Mouse (Mus musculus): ENCODE data around the gene Aldh1l1. TPM values are rescaled to one million over a fixed set of nuclear protein-coding genes. Genes with fewer than 3 reads are reported as not detected.

Aldh1l1 gene
- polyA plus RNA-seq, 1 experiment from 2014 or later, result 2.2 TPM

- DNase-seq (ENCODE audit: low spot score) (no peak), ATAC-seq (ENCODE audit: low read depth) (no peak)
- Histone ChIP-seq H3K9ac (ENCODE audit: low read depth, low read length) (no peak overlapping the region), H3K4me2 (ENCODE audit: low read depth, low read length) (no peak overlapping the region), H3K27me3 (replicated peaks; ENCODE audit: control insufficient read depth, insufficient read depth, low read length) (peaks cover 22% of the 10 kb centered on the region), H3K36me3 (ENCODE audit: control insufficient read depth, insufficient read depth, low read length) (no peaks in the 10 kb centered on the region), H3K4me1 (ENCODE audit: control insufficient read depth, insufficient read depth, low read length) (peaks cover 10% of the 10 kb centered on the region), H3K27ac (replicated peaks; ENCODE audit: low read depth, low read length) (no peak overlapping the region), H3K4me3 (ENCODE audit: low read depth, low read length) (no peak overlapping the region), H3K9me3 (ENCODE audit: control insufficient read depth, low read length) (no peaks in the 10 kb centered on the region)
- 50% methylated on average over 2 of the region's 2 CpGs for WGBS
These were observed 25.0 kb upstream of the Aldh1l1 start for GRCm38 (mm10) chr6:90461181-90461580.

- Histone ChIP-seq H3K27me3 (replicated peaks; ENCODE audit: control insufficient read depth, insufficient read depth, low read length) (peaks cover 22% of the 10 kb centered on the region), H3K4me3 (ENCODE audit: low read depth, low read length) (peak overlapping the region; percentile 68), H3K4me2 (ENCODE audit: low read depth, low read length) (peak overlapping the region; percentile 100), H3K9ac (ENCODE audit: low read depth, low read length) (peak overlapping the region; percentile 71; the same call in 1 of the 2 replicates), H3K27ac (replicated peaks; ENCODE audit: low read depth, low read length) (no peak overlapping the region), H3K4me1 (ENCODE audit: control insufficient read depth, insufficient read depth, low read length) (peaks cover 10% of the 10 kb centered on the region), H3K36me3 (ENCODE audit: control insufficient read depth, insufficient read depth, low read length) (no peaks in the 10 kb centered on the region), H3K9me3 (ENCODE audit: control insufficient read depth, low read length) (no peaks in the 10 kb centered on the region)
- ATAC-seq (ENCODE audit: low read depth), result no peak
- WGBS, result 14% methylated on average over 12 of the region's 12 CpGs
- DNase-seq (ENCODE audit: low spot score), result no peak
These were observed 24.5 kb upstream of the Aldh1l1 start for GRCm38 (mm10) chr6:90461771-90462170.

- H3K27ac ChIP-seq (replicated peaks; ENCODE audit: low read depth, low read length), result no peak within 1 kb of the TSS
- H3K9me3 ChIP-seq (ENCODE audit: control insufficient read depth, low read length), result no peaks in the 10 kb centered on the region
- H3K27me3 ChIP-seq (replicated peaks; ENCODE audit: control insufficient read depth, insufficient read depth, low read length), result peaks cover 22% of the 10 kb centered on the region
- DNase-seq (ENCODE audit: low spot score) (peak; percentile 84), ATAC-seq (ENCODE audit: low read depth) (peak; percentile 82)
- H3K4me1 ChIP-seq (ENCODE audit: control insufficient read depth, insufficient read depth, low read length), result peaks cover 10% of the 10 kb centered on the region
- 1% methylated on average over 22 of the region's 70 CpGs for WGBS
- H3K36me3 ChIP-seq (ENCODE audit: control insufficient read depth, insufficient read depth, low read length), result no peaks in the 10 kb centered on the region
- H3K4me3 ChIP-seq (ENCODE audit: low read depth, low read length), result peak within 1 kb of the TSS; percentile 68
- peak within 1 kb of the TSS; percentile 71 for H3K9ac ChIP-seq (ENCODE audit: low read depth, low read length)
- H3K4me2 ChIP-seq (ENCODE audit: low read depth, low read length), result peak within 1 kb of the TSS; percentile 100
These were observed 24.0 kb upstream of the Aldh1l1 start, which contains the start of gene Klf15 for GRCm38 (mm10) chr6:90462181-90462706. TSS of gene Klf15 (plus strand) at chr6:90462576.

GRCm38 (mm10) chr6:90462841-90463227, 23.4 kb upstream of the Aldh1l1 start:
- Histone ChIP-seq H3K4me3 (ENCODE audit: low read depth, low read length) (peak overlapping the region; percentile 68), H3K27ac (replicated peaks; ENCODE audit: low read depth, low read length) (no peak overlapping the region), H3K27me3 (replicated peaks; ENCODE audit: control insufficient read depth, insufficient read depth, low read length) (peaks cover 22% of the 10 kb centered on the region), H3K4me2 (ENCODE audit: low read depth, low read length) (peak overlapping the region; percentile 100), H3K9ac (ENCODE audit: low read depth, low read length) (peak overlapping the region; percentile 71), H3K4me1 (ENCODE audit: control insufficient read depth, insufficient read depth, low read length) (peaks cover 10% of the 10 kb centered on the region), H3K9me3 (ENCODE audit: control insufficient read depth, low read length) (no peaks in the 10 kb centered on the region), H3K36me3 (ENCODE audit: control insufficient read depth, insufficient read depth, low read length) (no peaks in the 10 kb centered on the region)
- under 1% methylated on average over 24 of the region's 38 CpGs for WGBS
- ATAC-seq (ENCODE audit: low read depth) (no peak), DNase-seq (ENCODE audit: low spot score) (no peak)

- H3K27ac ChIP-seq (replicated peaks; ENCODE audit: low read depth, low read length), result no peak overlapping the region
- no peaks in the 10 kb centered on the region for H3K36me3 ChIP-seq (ENCODE audit: control insufficient read depth, insufficient read depth, low read length)
- peaks cover 10% of the 10 kb centered on the region for H3K4me1 ChIP-seq (ENCODE audit: control insufficient read depth, insufficient read depth, low read length)
- DNase-seq (ENCODE audit: low spot score) (peak; percentile 74), ATAC-seq (ENCODE audit: low read depth) (peak; percentile 87)
- H3K4me2 ChIP-seq (ENCODE audit: low read depth, low read length), result peak overlapping the region; percentile 100
- under 1% methylated on average over 30 of the region's 31 CpGs for WGBS
- H3K27me3 ChIP-seq (replicated peaks; ENCODE audit: control insufficient read depth, insufficient read depth, low read length), result peaks cover 22% of the 10 kb centered on the region
- H3K4me3 ChIP-seq (ENCODE audit: low read depth, low read length), result peak overlapping the region; percentile 68
- H3K9me3 ChIP-seq (ENCODE audit: control insufficient read depth, low read length), result no peaks in the 10 kb centered on the region
- H3K9ac ChIP-seq (ENCODE audit: low read depth, low read length), result peak overlapping the region; percentile 71
These were observed 22.9 kb upstream of the Aldh1l1 start for GRCm38 (mm10) chr6:90463228-90463862.

GRCm38 (mm10) chr6:90463890-90464421, 22.3 kb upstream of the Aldh1l1 start:
- H3K27ac ChIP-seq (replicated peaks; ENCODE audit: low read depth, low read length), result no peak overlapping the region
- peak overlapping the region; percentile 68 for H3K4me3 ChIP-seq (ENCODE audit: low read depth, low read length)
- H3K27me3 ChIP-seq (replicated peaks; ENCODE audit: control insufficient read depth, insufficient read depth, low read length), result peaks cover 22% of the 10 kb centered on the region
- H3K9me3 ChIP-seq (ENCODE audit: control insufficient read depth, low read length), result no peaks in the 10 kb centered on the region
- peaks cover 10% of the 10 kb centered on the region for H3K4me1 ChIP-seq (ENCODE audit: control insufficient read depth, insufficient read depth, low read length)
- ATAC-seq (ENCODE audit: low read depth) (peak; percentile 9; the same call in 1 of the 2 replicates), DNase-seq (ENCODE audit: low spot score) (no peak)
- 33% methylated on average over 7 of the region's 7 CpGs for WGBS
- peak overlapping the region; percentile 100 for H3K4me2 ChIP-seq (ENCODE audit: low read depth, low read length)
- H3K9ac ChIP-seq (ENCODE audit: low read depth, low read length), result peak overlapping the region; percentile 71
- H3K36me3 ChIP-seq (ENCODE audit: control insufficient read depth, insufficient read depth, low read length), result no peaks in the 10 kb centered on the region

- Histone ChIP-seq H3K9me3 (ENCODE audit: control insufficient read depth, low read length) (no peaks in the 10 kb centered on the region), H3K9ac (ENCODE audit: low read depth, low read length) (no peak overlapping the region), H3K4me3 (ENCODE audit: low read depth, low read length) (no peak overlapping the region), H3K27ac (replicated peaks; ENCODE audit: low read depth, low read length) (no peak overlapping the region), H3K36me3 (ENCODE audit: control insufficient read depth, insufficient read depth, low read length) (no peaks in the 10 kb centered on the region), H3K4me2 (ENCODE audit: low read depth, low read length) (no peak overlapping the region), H3K27me3 (replicated peaks; ENCODE audit: control insufficient read depth, insufficient read depth, low read length) (peaks cover 22% of the 10 kb centered on the region), H3K4me1 (ENCODE audit: control insufficient read depth, insufficient read depth, low read length) (peaks cover 10% of the 10 kb centered on the region)
- ATAC-seq (ENCODE audit: low read depth) (no peak), DNase-seq (ENCODE audit: low spot score) (no peak)
- 93% methylated on average over 11 of the region's 11 CpGs for WGBS
These were observed 21.1 kb upstream of the Aldh1l1 start for GRCm38 (mm10) chr6:90465028-90465640.

- no peak overlapping the region for H3K27ac ChIP-seq (replicated peaks; ENCODE audit: low read depth, low read length)
- no peak overlapping the region for H3K4me3 ChIP-seq (ENCODE audit: low read depth, low read length)
- no peak for DNase-seq (ENCODE audit: low spot score)
- H3K9ac ChIP-seq (ENCODE audit: low read depth, low read length), result no peak overlapping the region
- H3K9me3 ChIP-seq (ENCODE audit: control insufficient read depth, low read length), result no peaks in the 10 kb centered on the region
- no peak overlapping the region for H3K4me2 ChIP-seq (ENCODE audit: low read depth, low read length)
- no peaks in the 10 kb centered on the region for H3K36me3 ChIP-seq (ENCODE audit: control insufficient read depth, insufficient read depth, low read length)
- no peak for ATAC-seq (ENCODE audit: low read depth)
- H3K4me1 ChIP-seq (ENCODE audit: control insufficient read depth, insufficient read depth, low read length), result peaks cover 13% of the 10 kb centered on the region
- 81% methylated on average over 10 of the region's 10 CpGs for WGBS
- H3K27me3 ChIP-seq (replicated peaks; ENCODE audit: control insufficient read depth, insufficient read depth, low read length), result peaks cover 22% of the 10 kb centered on the region
These were observed 20.1 kb upstream of the Aldh1l1 start for GRCm38 (mm10) chr6:90466079-90466478.
